Mouse (Mus musculus): ENCODE data around the gene Dlx5.

The Dlx5 gene

GRCm38 (mm10) chr6:6876731-6877130, 5.2 kb downstream of the Dlx5 start:
- in situ Hi-C loops (cut with MboI, MseI), result loop anchor here (10.0 kb wide), 1 partner anchor 302 kb away; the partner anchor contains the start of gene Sem1

GRCm38 (mm10) chr6:6876231-6876630, 5.7 kb downstream of the Dlx5 start:
- in situ Hi-C loops (cut with MboI, MseI), result loop anchor here (10.0 kb wide), 1 partner anchor 301 kb away; the partner anchor contains the start of gene Sem1

- in situ Hi-C loops (cut with MboI, MseI), result loop anchor here (10.0 kb wide), 1 partner anchor 301 kb away; the partner anchor contains the start of gene Sem1
These were observed 6.2 kb downstream of the Dlx5 start for GRCm38 (mm10) chr6:6875676-6876075.

- in situ Hi-C loops (cut with MboI, MseI), result loop anchor here (10.0 kb wide), 1 partner anchor 300 kb away; the partner anchor contains the start of gene Sem1
These were observed 6.7 kb downstream of the Dlx5 start for GRCm38 (mm10) chr6:6875136-6875535.

- in situ Hi-C loops (cut with MboI, MseI), result loop anchor here (10.0 kb wide), 1 partner anchor 299 kb away; the partner anchor contains the start of gene Sem1
These were observed 7.7 kb downstream of the Dlx5 start for GRCm38 (mm10) chr6:6874073-6874771.

- in situ Hi-C loops (cut with MboI, MseI), result loop anchor here (10.0 kb wide), 1 partner anchor 299 kb away; the partner anchor contains the start of gene Sem1
These were observed 8.3 kb downstream of the Dlx5 start for GRCm38 (mm10) chr6:6873476-6874072.

- in situ Hi-C loops (cut with MboI, MseI), result loop anchor here (10.0 kb wide), 1 partner anchor 298 kb away; the partner anchor contains the start of gene Sem1
These were observed 9.0 kb downstream of the Dlx5 start for GRCm38 (mm10) chr6:6872873-6873272.

- in situ Hi-C loops (cut with MboI, MseI), result loop anchor here (10.0 kb wide), 1 partner anchor 297 kb away; the partner anchor contains the start of gene Sem1
These were observed 10.2 kb downstream of the Dlx5 start for GRCm38 (mm10) chr6:6871692-6872091.

GRCm38 (mm10) chr6:6870876-6871420, 10.9 kb downstream of the Dlx5 start:
- in situ Hi-C loops (cut with MboI, MseI), result loop anchor here (10.0 kb wide), 1 partner anchor 296 kb away; the partner anchor contains the start of gene Sem1

- in situ Hi-C loops (cut with MboI, MseI), result loop anchor here (10.0 kb wide), 1 partner anchor 295 kb away; the partner anchor contains the start of gene Sem1
These were observed 11.7 kb downstream of the Dlx5 start for GRCm38 (mm10) chr6:6869961-6870800.

GRCm38 (mm10) chr6:6869041-6869685, 12.7 kb downstream of the Dlx5 start:
- in situ Hi-C loops (cut with MboI, MseI), result no loop called here

- in situ Hi-C loops (cut with MboI, MseI), result no loop called here
These were observed 14.9 kb downstream of the Dlx5 start for GRCm38 (mm10) chr6:6867031-6867430.

- in situ Hi-C loops (cut with MboI, MseI), result no loop called here
These were observed 17.1 kb downstream of the Dlx5 start for GRCm38 (mm10) chr6:6864441-6865440.

GRCm38 (mm10) chr6:6863955-6864354, 17.9 kb downstream of the Dlx5 start:
- in situ Hi-C loops (cut with MboI, MseI), result no loop called here

GRCm38 (mm10) chr6:6863160-6863870, 18.6 kb downstream of the Dlx5 start, which contains the start of gene Dlx6:
Dlx6 (plus strand) TSS chr6:6863334.
- in situ Hi-C loops (cut with MboI, MseI), result no loop called here

- in situ Hi-C loops (cut with MboI, MseI), result no loop called here
These were observed 19.3 kb downstream of the Dlx5 start for GRCm38 (mm10) chr6:6862611-6863010.

GRCm38 (mm10) chr6:6861798-6862428, 20.0 kb downstream of the Dlx5 start:
- in situ Hi-C loops (cut with MboI, MseI), result no loop called here

- in situ Hi-C loops (cut with MboI, MseI), result no loop called here
These were observed 20.6 kb downstream of the Dlx5 start for GRCm38 (mm10) chr6:6861086-6861797.
